Comparison of ENCODE assay signal across 8 mouse cellular contexts in the genomic region with DNA sequence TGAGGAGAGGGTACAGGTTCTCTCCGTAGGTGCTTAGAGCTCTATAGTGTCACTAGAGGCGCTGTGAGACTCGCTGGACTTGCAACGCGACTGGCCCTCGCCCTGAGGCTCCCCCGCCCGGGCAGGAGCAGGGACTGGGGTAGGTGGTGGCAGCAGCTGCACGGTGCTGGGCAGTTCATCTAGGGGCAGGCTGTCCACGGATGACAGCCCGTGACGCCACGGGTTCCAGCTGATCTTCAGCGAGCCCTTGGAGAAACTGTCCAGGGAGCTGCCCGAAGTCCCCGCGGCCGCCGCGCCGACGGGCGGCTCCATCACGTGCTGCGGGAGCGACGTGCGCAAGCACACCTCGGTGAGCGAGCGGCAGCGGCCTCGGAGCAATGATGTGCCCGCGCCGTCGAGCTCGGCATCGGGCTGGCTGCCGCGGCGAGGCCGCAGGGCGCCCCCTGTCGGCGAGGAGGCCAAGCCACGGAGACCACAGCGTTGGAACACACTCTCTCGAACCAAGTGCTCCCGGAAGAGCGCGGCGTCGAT. TPM values are rescaled to one million over a fixed set of nuclear protein-coding genes. Genes with fewer than 3 reads are reported as not detected.
A peak's percentile ranks its signal among the peaks of the same experiment; 100 is the strongest.
DNase-seq lines count a peak whose midpoint lies in the region; ATAC-seq and TF ChIP-seq lines count a peak whose summit lies in the region.

No protein-coding gene starts in this region.

- no peaks in the 10 kb centered on the region for H3K79me2 ChIP-seq in heart, adult 2 months (replicated peaks; ENCODE audit: control insufficient read depth, insufficient read depth, low read length)

- peak overlapping the region; percentile 60 for H3K9ac ChIP-seq in embryonic facial prominence, embryonic 13.5 days
- H3K9ac ChIP-seq in heart, adult 2 months (ENCODE audit: low read depth, low read length), result peak overlapping the region; percentile 73
- peak overlapping the region; percentile 48 for H3K9ac ChIP-seq in limb, embryonic 12.5 days (replicated peaks)
- H3K9ac ChIP-seq in midbrain, embryonic 13.5 days (replicated peaks), result peak overlapping the region; percentile 53

- 0 out of 2 replicates have a peak, but pooled peaks have one; percentile 24 for TF ChIP-seq POLR2A in heart, adult 2 months (IDR thresholded peaks at IDR 0.05; ENCODE audit: insufficient read depth, low read depth, low read length)

- no peak for TF ChIP-seq EP300 in heart, adult 2 months (IDR thresholded peaks at IDR 0.05; ENCODE audit: insufficient read depth, low read depth, low read length)

- peak; percentile 45 for ATAC-seq in embryonic facial prominence, embryonic 13.5 days (ENCODE audit: insufficient number of reproducible peaks, insufficient read depth, low FRiP score, low TSS enrichment, low read depth)
- peak; percentile 53 for ATAC-seq in limb, embryonic 12.5 days (ENCODE audit: insufficient number of reproducible peaks, insufficient read depth, low FRiP score, low TSS enrichment, low read depth)
- peak; percentile 79 for ATAC-seq in midbrain, embryonic 13.5 days

- peaks cover 24% of the 10 kb centered on the region for H3K27me3 ChIP-seq in embryonic facial prominence, embryonic 13.5 days
- no peaks in the 10 kb centered on the region for H3K27me3 ChIP-seq in heart, adult 2 months (ENCODE audit: control insufficient read depth, insufficient read depth, low read length)
- peaks cover 56% of the 10 kb centered on the region for H3K27me3 ChIP-seq in limb, embryonic 12.5 days
- peaks cover 14% of the 10 kb centered on the region for H3K27me3 ChIP-seq in midbrain, embryonic 13.5 days

- H3K36me3 ChIP-seq in embryonic facial prominence, embryonic 13.5 days, result peaks cover 11% of the 10 kb centered on the region
- H3K36me3 ChIP-seq in heart, adult 2 months (ENCODE audit: control insufficient read depth, insufficient read depth, low read length), result no peaks in the 10 kb centered on the region
- peaks cover 20% of the 10 kb centered on the region; the same call in 1 of the 2 replicates for H3K36me3 ChIP-seq in limb, embryonic 12.5 days
- H3K36me3 ChIP-seq in midbrain, embryonic 13.5 days, result peaks cover 41% of the 10 kb centered on the region

- no peaks in the 10 kb centered on the region for H3K9me3 ChIP-seq in embryonic facial prominence, embryonic 13.5 days
- H3K9me3 ChIP-seq in limb, embryonic 12.5 days, result no peaks in the 10 kb centered on the region
- no peaks in the 10 kb centered on the region for H3K9me3 ChIP-seq in midbrain, embryonic 13.5 days

- H3K27ac ChIP-seq in embryonic facial prominence, embryonic 13.5 days, result no peak overlapping the region
- H3K27ac ChIP-seq in heart, adult 2 months, result peak overlapping the region; percentile 69
- no peak overlapping the region for H3K27ac ChIP-seq in limb, embryonic 12.5 days
- no peak overlapping the region for H3K27ac ChIP-seq in midbrain, embryonic 13.5 days

- under 1% methylated on average over 54 of the region's 54 CpGs for WGBS in embryonic facial prominence, embryonic 13.5 days
- WGBS in heart, adult 2 months, result 1% methylated on average over 54 of the region's 54 CpGs
- WGBS in limb, embryonic 12.5 days, result under 1% methylated on average over 54 of the region's 54 CpGs
- WGBS in midbrain, embryonic 13.5 days, result 1% methylated on average over 54 of the region's 54 CpGs

- H3K4me3 ChIP-seq in embryonic facial prominence, embryonic 13.5 days, result peak overlapping the region; percentile 41
- peak overlapping the region; percentile 60 for H3K4me3 ChIP-seq in heart, adult 2 months
- H3K4me3 ChIP-seq in limb, embryonic 12.5 days (replicated peaks), result peak overlapping the region; percentile 47
- H3K4me3 ChIP-seq in midbrain, embryonic 13.5 days (replicated peaks), result peak overlapping the region; percentile 41

- intact Hi-C loops in heart, adult 2 months (cut with DNase I), result no loop called here

- peak; percentile 81 for TF ChIP-seq CTCF in heart, adult 2 months (IDR thresholded peaks at IDR 0.05)

- peaks cover 15% of the 10 kb centered on the region for H3K4me1 ChIP-seq in embryonic facial prominence, embryonic 13.5 days
- no peaks in the 10 kb centered on the region for H3K4me1 ChIP-seq in heart, adult 2 months (ENCODE audit: control insufficient read depth, insufficient read depth, low read length)
- peaks cover 11% of the 10 kb centered on the region; the same call in 1 of the 2 replicates for H3K4me1 ChIP-seq in limb, embryonic 12.5 days (replicated peaks)
- H3K4me1 ChIP-seq in midbrain, embryonic 13.5 days (replicated peaks), result peaks cover 17% of the 10 kb centered on the region; the same call in 1 of the 2 replicates

- peak overlapping the region; percentile 60 for H3K4me2 ChIP-seq in embryonic facial prominence, embryonic 13.5 days
- H3K4me2 ChIP-seq in limb, embryonic 12.5 days, result peak overlapping the region; percentile 65
- H3K4me2 ChIP-seq in midbrain, embryonic 13.5 days (replicated peaks), result peak overlapping the region; percentile 58

- DNase-seq in adrenal gland, postnatal 25 days, result peak; percentile 79
- peak; percentile 89 for DNase-seq in heart, adult 2 months
- peak; percentile 83 for DNase-seq in kidney, adult 18-20 months
- DNase-seq in skeletal muscle tissue, adult 2 months (ENCODE audit: low read depth, low spot score), result peak; percentile 67
- DNase-seq in adipocyte (ENCODE audit: low spot score), result no peak

RNA-seq across cellular contexts. Expression of a gene that starts 7.4 kb away (rescaled TPM):
- total RNA-seq in adrenal gland, postnatal 25 days (2021), result 0.30 TPM in 1 of 2 replicates, not detected in the other
- 2.3 and 2.6 TPM in 2 replicates for polyA plus RNA-seq in embryonic facial prominence, embryonic 13.5 days (2015; fragmentation: Nextera tagmentation; extraction: Ambion mirVana)
- not detected for total RNA-seq in heart, adult 2 months (2021)
- not detected in 2 replicates for polyA plus RNA-seq in heart, adult 2 months (2012; rRNA removed)
- polyA plus RNA-seq in limb, embryonic 12.5 days (2016; fragmentation: Nextera tagmentation; extraction: Ambion mirVana), result 0.98 and 1.0 TPM in 2 replicates
- polyA plus RNA-seq in midbrain, embryonic 13.5 days (2015; fragmentation: Nextera tagmentation; extraction: Ambion mirVana), result 5.2 and 6.0 TPM in 2 replicates

RNA-seq across cellular contexts. Expression of a gene that starts 11.2 kb away (rescaled TPM):
- total RNA-seq in adrenal gland, postnatal 25 days (2021), result 45.2 and 59.9 TPM in 2 replicates
- 13.9 and 14.6 TPM in 2 replicates for polyA plus RNA-seq in embryonic facial prominence, embryonic 13.5 days (2015; fragmentation: Nextera tagmentation; extraction: Ambion mirVana)
- total RNA-seq in heart, adult 2 months (2021), result 10 to 100 TPM; 53.0 to 56.7 TPM
- 32.4 and 41.4 TPM in 2 replicates for polyA plus RNA-seq in heart, adult 2 months (2012; rRNA removed)
- 14.1 and 14.9 TPM in 2 replicates for polyA plus RNA-seq in limb, embryonic 12.5 days (2016; fragmentation: Nextera tagmentation; extraction: Ambion mirVana)
- 49.4 and 56.5 TPM in 2 replicates for polyA plus RNA-seq in midbrain, embryonic 13.5 days (2015; fragmentation: Nextera tagmentation; extraction: Ambion mirVana)

RNA-seq across cellular contexts. Expression of a gene that starts 23.1 kb away (rescaled TPM):
- total RNA-seq in adrenal gland, postnatal 25 days (2021), result 18.0 and 19.3 TPM in 2 replicates
- 7.0 and 7.9 TPM in 2 replicates for polyA plus RNA-seq in embryonic facial prominence, embryonic 13.5 days (2015; fragmentation: Nextera tagmentation; extraction: Ambion mirVana)
- total RNA-seq in heart, adult 2 months (2021), result 1 to 10 TPM; 6.5 to 7.5 TPM
- polyA plus RNA-seq in heart, adult 2 months (2012; rRNA removed), result 12.1 and 13.6 TPM in 2 replicates
- 4.2 and 5.1 TPM in 2 replicates for polyA plus RNA-seq in limb, embryonic 12.5 days (2016; fragmentation: Nextera tagmentation; extraction: Ambion mirVana)
- polyA plus RNA-seq in midbrain, embryonic 13.5 days (2015; fragmentation: Nextera tagmentation; extraction: Ambion mirVana), result 0.96 and 1.4 TPM in 2 replicates

RNA-seq across cellular contexts. Expression of a gene that starts 36.0 kb away (rescaled TPM):
- 0.76 and 1.5 TPM in 2 replicates for total RNA-seq in adrenal gland, postnatal 25 days (2021)
- polyA plus RNA-seq in embryonic facial prominence, embryonic 13.5 days (2015; fragmentation: Nextera tagmentation; extraction: Ambion mirVana), result 9.1 and 9.2 TPM in 2 replicates
- 1 to 10 TPM in 1 of 2 experiments, under 1 TPM in 1; 0.55 to 1.1 TPM for total RNA-seq in heart, adult 2 months (2021)
- polyA plus RNA-seq in heart, adult 2 months (2012; rRNA removed), result 1.2 and 1.9 TPM in 2 replicates
- polyA plus RNA-seq in limb, embryonic 12.5 days (2016; fragmentation: Nextera tagmentation; extraction: Ambion mirVana), result 3.4 and 3.7 TPM in 2 replicates
- polyA plus RNA-seq in midbrain, embryonic 13.5 days (2015; fragmentation: Nextera tagmentation; extraction: Ambion mirVana), result 0.13 TPM in 1 of 2 replicates, not detected in the other

RNA-seq across cellular contexts. Expression of a gene that starts 37.1 kb away (rescaled TPM):
- total RNA-seq in adrenal gland, postnatal 25 days (2021), result 116 and 125 TPM in 2 replicates
- 95.2 and 96.1 TPM in 2 replicates for polyA plus RNA-seq in embryonic facial prominence, embryonic 13.5 days (2015; fragmentation: Nextera tagmentation; extraction: Ambion mirVana)
- total RNA-seq in heart, adult 2 months (2021), result 10 to 100 TPM; 52.5 to 58.2 TPM
- 41.0 and 66.3 TPM in 2 replicates for polyA plus RNA-seq in heart, adult 2 months (2012; rRNA removed)
- polyA plus RNA-seq in limb, embryonic 12.5 days (2016; fragmentation: Nextera tagmentation; extraction: Ambion mirVana), result 76.4 TPM in 2 replicates
- 95.3 and 99.6 TPM in 2 replicates for polyA plus RNA-seq in midbrain, embryonic 13.5 days (2015; fragmentation: Nextera tagmentation; extraction: Ambion mirVana)
